Mouse (Mus musculus) midbrain, embryonic 14.5 days (tissue): ENCODE results near the gene Stard10. TPM values are rescaled to one million over a fixed set of nuclear protein-coding genes. Genes with fewer than 3 reads are reported as not detected.

Experiments used
- ATAC-seq: fragments of 200-750 bp; cut with Nextera tagmentation; 2 replicates; pipeline ENCODE4 v1.8.0; 2017; ENCODE audit warnings: moderate number of reproducible peaks, moderate library complexity; ENCODE audit not compliant: low FRiP score, low TSS enrichment
- DNase-seq: peaks from one replicate; pipeline ENCODE4 v3.0.0-alpha.2; 2015
- H3K27ac ChIP-seq: fragments of 300-500 bp; sonication (generic); replicated peaks from 2 replicates; pipeline ENCODE4 v1.5.1; 2014; ENCODE audit warnings: mild to moderate bottlenecking, low read depth, low read length, moderate library complexity
- H3K27me3 ChIP-seq: fragments of 300-500 bp; sonication (generic); 2 replicates; pipeline ENCODE4 v1.6.1; 2014; ENCODE audit warnings: low read length, control low read depth, mixed read lengths; ENCODE audit not compliant: control insufficient read depth, insufficient read depth
- H3K36me3 ChIP-seq: fragments of 300-500 bp; sonication (generic); 2 replicates; pipeline ENCODE4 v1.6.1; 2014; ENCODE audit warnings: low read length, control low read depth; ENCODE audit not compliant: control insufficient read depth, insufficient read depth
- H3K4me1 ChIP-seq: fragments of 300-500 bp; sonication (generic); 2 replicates; pipeline ENCODE4 v1.6.1; 2014; ENCODE audit warnings: mild to moderate bottlenecking, antibody characterized with exemption, low read length, control low read depth; ENCODE audit not compliant: control insufficient read depth, insufficient read depth
- H3K4me2 ChIP-seq: fragments of 300-500 bp; sonication (generic); 2 replicates; pipeline ENCODE4 v1.6.1; 2014; ENCODE audit warnings: mild to moderate bottlenecking, low read length, moderate library complexity
- H3K4me3 ChIP-seq: fragments of 300-500 bp; sonication (generic); replicated peaks from 2 replicates; pipeline ENCODE4 v1.5.1; 2014; ENCODE audit warnings: low read depth, low read length
- H3K9ac ChIP-seq: fragments of 300-500 bp; sonication (generic); replicated peaks from 2 replicates; pipeline ENCODE4 v1.6.1; 2014; ENCODE audit warnings: mild to moderate bottlenecking, low read length, moderate library complexity
- H3K9me3 ChIP-seq: fragments of 300-500 bp; sonication (generic); 2 replicates; pipeline ENCODE4 v1.6.1; 2016; ENCODE audit warnings: low read length, control low read depth, mixed read lengths; ENCODE audit not compliant: control insufficient read depth
- WGBS: fragments of 180-500 bp; shearing (Covaris S2); extraction: QIAGEN DNeasy Blood & Tissue Kit; methylation state at CpG from one replicate; pipeline ENCODE4 v1.1.7; 2014; 5-methylcytosine and 5-hydroxymethylcytosine counted together
- polyA plus RNA-seq: library from polyadenylated mRNA; unstranded; fragments of >200 nt; fragmentation: Nextera tagmentation; extraction: Ambion mirVana; gene quantifications from 2 replicates; pipeline ENCODE4 v1.2.1, GENCODE M21; 2014

Gene Stard10
- polyA plus RNA-seq, 1 experiment from 2014 or later, result 8.8 TPM

GRCm38 (mm10) chr7:101374155-101374554 lies 57.3 kb downstream of the Stard10 start:
- H3K36me3 ChIP-seq, result no peaks in the 10 kb centered on the region
- H3K9ac ChIP-seq, result no peak overlapping the region
- DNase-seq (peak; percentile 87), ATAC-seq (no peak; the same call in 1 of the 2 replicates)
- no peak overlapping the region for H3K27ac ChIP-seq
- H3K9me3 ChIP-seq, result no peaks in the 10 kb centered on the region
- H3K4me2 ChIP-seq, result no peak overlapping the region
- no peak overlapping the region for H3K4me3 ChIP-seq
- H3K27me3 ChIP-seq, result no peaks in the 10 kb centered on the region
- no peaks in the 10 kb centered on the region for H3K4me1 ChIP-seq

GRCm38 (mm10) chr7:101376701-101377340 lies 59.9 kb downstream of the Stard10 start:
- Histone ChIP-seq H3K9me3 (no peaks in the 10 kb centered on the region), H3K4me2 (no peak overlapping the region), H3K4me1 (no peaks in the 10 kb centered on the region), H3K36me3 (no peaks in the 10 kb centered on the region), H3K9ac (no peak overlapping the region), H3K27ac (no peak overlapping the region), H3K4me3 (no peak overlapping the region), H3K27me3 (no peaks in the 10 kb centered on the region)
- 72% methylated on average over 10 of the region's 10 CpGs for WGBS
- ATAC-seq (no peak), DNase-seq (no peak)

- Histone ChIP-seq H3K4me3 (no peak overlapping the region), H3K27ac (no peak overlapping the region), H3K4me2 (no peak overlapping the region; the same call in 1 of the 2 replicates), H3K4me1 (no peaks in the 10 kb centered on the region), H3K9me3 (no peaks in the 10 kb centered on the region), H3K36me3 (no peaks in the 10 kb centered on the region), H3K27me3 (no peaks in the 10 kb centered on the region), H3K9ac (no peak overlapping the region)
- WGBS, result 31% methylated on average over 7 of the region's 7 CpGs
- no peak for ATAC-seq
- DNase-seq, result peak; percentile 47
These were observed 60.9 kb downstream of the Stard10 start for GRCm38 (mm10) chr7:101377741-101378262.

GRCm38 (mm10) chr7:101378285-101378684 lies 61.4 kb downstream of the Stard10 start:
- no peak overlapping the region; the same call in 1 of the 2 replicates for H3K4me2 ChIP-seq
- no peaks in the 10 kb centered on the region for H3K4me1 ChIP-seq
- no peak overlapping the region for H3K4me3 ChIP-seq
- no peak overlapping the region for H3K9ac ChIP-seq
- WGBS, result 53% methylated on average over 3 of the region's 3 CpGs
- no peak for ATAC-seq
- no peak overlapping the region for H3K27ac ChIP-seq
- DNase-seq, result no peak
- no peaks in the 10 kb centered on the region for H3K27me3 ChIP-seq
- H3K36me3 ChIP-seq, result no peaks in the 10 kb centered on the region
- H3K9me3 ChIP-seq, result no peaks in the 10 kb centered on the region

GRCm38 (mm10) chr7:101378796-101379465 lies 62.0 kb downstream of the Stard10 start:
- H3K4me2 ChIP-seq, result no peak overlapping the region
- H3K9ac ChIP-seq, result no peak overlapping the region
- H3K4me1 ChIP-seq, result no peaks in the 10 kb centered on the region
- 65% methylated on average over 5 of the region's 5 CpGs for WGBS
- no peak overlapping the region for H3K4me3 ChIP-seq
- DNase-seq, result no peak
- H3K36me3 ChIP-seq, result no peaks in the 10 kb centered on the region
- no peak overlapping the region for H3K27ac ChIP-seq
- H3K9me3 ChIP-seq, result no peaks in the 10 kb centered on the region
- ATAC-seq, result no peak
- no peaks in the 10 kb centered on the region for H3K27me3 ChIP-seq

- Histone ChIP-seq H3K4me1 (no peaks in the 10 kb centered on the region), H3K36me3 (no peaks in the 10 kb centered on the region), H3K4me2 (no peak overlapping the region), H3K9me3 (no peaks in the 10 kb centered on the region), H3K27me3 (no peaks in the 10 kb centered on the region), H3K4me3 (no peak overlapping the region), H3K27ac (no peak overlapping the region), H3K9ac (no peak overlapping the region)
- DNase-seq (no peak), ATAC-seq (no peak)
- 88% methylated on average over 2 of the region's 2 CpGs for WGBS
These were observed 62.8 kb downstream of the Stard10 start for GRCm38 (mm10) chr7:101379732-101380131.

GRCm38 (mm10) chr7:101381512-101381911 lies 64.6 kb downstream of the Stard10 start:
- ATAC-seq, result no peak
- Histone ChIP-seq H3K4me2 (no peak overlapping the region), H3K36me3 (no peaks in the 10 kb centered on the region), H3K4me1 (no peaks in the 10 kb centered on the region), H3K27me3 (no peaks in the 10 kb centered on the region), H3K4me3 (no peak overlapping the region), H3K27ac (no peak overlapping the region), H3K9me3 (no peaks in the 10 kb centered on the region), H3K9ac (no peak overlapping the region)
- no peak for DNase-seq
- WGBS, result 79% methylated on average over 6 of the region's 6 CpGs

GRCm38 (mm10) chr7:101382378-101382777 lies 65.5 kb downstream of the Stard10 start:
- Histone ChIP-seq H3K4me1 (no peaks in the 10 kb centered on the region), H3K9ac (no peak overlapping the region), H3K27ac (no peak overlapping the region), H3K36me3 (no peaks in the 10 kb centered on the region), H3K4me3 (no peak overlapping the region), H3K27me3 (no peaks in the 10 kb centered on the region), H3K9me3 (no peaks in the 10 kb centered on the region), H3K4me2 (no peak overlapping the region)
- DNase-seq (no peak), ATAC-seq (no peak)
- 74% methylated on average over 8 of the region's 8 CpGs for WGBS

- no peak overlapping the region for H3K4me2 ChIP-seq
- 69% methylated on average over 3 of the region's 3 CpGs for WGBS
- H3K36me3 ChIP-seq, result no peaks in the 10 kb centered on the region
- H3K9me3 ChIP-seq, result no peaks in the 10 kb centered on the region
- H3K9ac ChIP-seq, result no peak overlapping the region
- DNase-seq (no peak), ATAC-seq (no peak)
- no peak overlapping the region for H3K27ac ChIP-seq
- no peaks in the 10 kb centered on the region for H3K27me3 ChIP-seq
- no peaks in the 10 kb centered on the region for H3K4me1 ChIP-seq
- H3K4me3 ChIP-seq, result no peak overlapping the region
These were observed 66.9 kb downstream of the Stard10 start for GRCm38 (mm10) chr7:101383756-101384155.
